Mouse (Mus musculus) neutrophil, adult 5-6 weeks (primary cell): ENCODE measurements around the gene Olfr1150-ps1. TPM values are rescaled to one million over a fixed set of nuclear protein-coding genes. Genes with fewer than 3 reads are reported as not detected.

Source experiments
- ATAC-seq: fragments of 151-379, 151-347 bp; 2 replicates; pipeline ENCODE4 v1.8.0; 2017; ENCODE audit warnings: mild to moderate bottlenecking, moderate TSS enrichment; ENCODE audit not compliant: insufficient number of reproducible peaks, poor library complexity, low FRiP score, severe bottlenecking; ENCODE audit errors: extremely low read depth
- total RNA-seq: library from RNA; stranded (forward); fragments of 200-1000 nt; gene quantifications from 2 replicates; pipeline ENCODE4 v1.2.3, GENCODE M21; 2017

Gene Olfr1150-ps1
- not detected in 2 replicates for total RNA-seq

- ATAC-seq: no peak
These were observed at the start of gene Olfr1150-ps1 for GRCm38 (mm10) chr2:87843693-87844092. TSS of gene Olfr1150-ps1 (plus strand) at chr2:87843993.

DNA sequence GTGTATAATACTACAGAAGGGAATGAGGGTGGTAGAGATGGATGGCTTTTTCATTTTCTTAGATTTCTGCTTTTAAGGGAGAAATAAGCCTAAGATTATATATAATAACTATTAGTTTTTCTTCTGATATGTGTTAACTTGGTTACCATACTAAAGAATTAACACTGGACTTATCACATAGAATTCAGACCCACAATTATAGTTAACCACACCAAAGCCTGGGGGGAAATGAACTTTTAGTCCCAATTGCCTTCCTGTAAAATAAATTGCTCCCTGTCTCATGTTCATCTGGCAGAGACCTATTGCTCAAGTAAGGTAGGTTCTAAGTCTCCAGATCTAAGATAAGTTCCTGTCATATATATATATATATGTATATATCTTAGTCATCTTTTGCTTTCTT, 43.5 kb upstream of the Olfr1150-ps1 start, which contains the start of gene Olfr1143:
TSS of gene Olfr1143 (plus strand) at position 301 of the 400 bp plus-strand sequence.
- ATAC-seq: no peak

DNA sequence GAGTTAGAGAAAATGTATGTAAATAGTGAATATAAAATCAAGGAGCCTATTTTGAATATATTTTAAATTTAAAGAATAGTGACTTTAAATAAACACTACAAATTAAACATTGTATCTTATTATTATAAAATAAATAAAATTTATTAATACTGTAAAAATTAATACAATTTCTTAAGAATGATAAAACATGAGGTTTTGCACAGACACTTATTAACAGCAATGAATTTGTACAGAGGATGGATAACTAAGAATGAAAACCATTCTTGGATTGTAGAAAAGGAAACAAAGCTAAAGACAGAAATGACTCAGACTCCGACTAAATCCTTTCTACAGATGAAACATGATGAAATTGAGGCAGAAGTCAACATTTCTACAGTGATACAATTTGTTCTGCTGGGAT, 34.3 kb upstream of the Olfr1150-ps1 start, which contains the start of gene Olfr1145:
TSS of gene Olfr1145 (plus strand) at position 301 of the 400 bp plus-strand sequence.
- ATAC-seq: no peak

DNA sequence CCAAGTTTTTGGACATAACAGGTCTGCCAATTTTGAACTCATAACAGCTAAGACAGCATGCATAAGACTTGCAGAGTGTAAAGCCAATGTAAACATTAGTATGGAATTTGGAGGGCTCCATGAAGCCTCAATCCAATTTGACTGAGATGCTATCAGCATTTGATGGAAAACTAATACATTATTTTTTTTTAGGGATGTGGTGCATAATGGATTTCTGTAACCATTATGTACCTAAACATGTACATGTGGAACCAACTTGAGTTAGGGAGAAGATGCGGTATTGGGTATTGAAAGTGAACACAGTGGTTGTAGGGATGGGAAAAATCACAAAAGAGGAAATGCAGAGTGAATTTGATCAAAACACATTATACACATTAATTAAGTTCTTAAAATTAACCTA, 13.6 kb upstream of the Olfr1150-ps1 start, which contains the start of gene Olfr1148:
TSS of gene Olfr1148 (plus strand) at position 301 of the 400 bp plus-strand sequence.
- no peak for ATAC-seq

DNA sequence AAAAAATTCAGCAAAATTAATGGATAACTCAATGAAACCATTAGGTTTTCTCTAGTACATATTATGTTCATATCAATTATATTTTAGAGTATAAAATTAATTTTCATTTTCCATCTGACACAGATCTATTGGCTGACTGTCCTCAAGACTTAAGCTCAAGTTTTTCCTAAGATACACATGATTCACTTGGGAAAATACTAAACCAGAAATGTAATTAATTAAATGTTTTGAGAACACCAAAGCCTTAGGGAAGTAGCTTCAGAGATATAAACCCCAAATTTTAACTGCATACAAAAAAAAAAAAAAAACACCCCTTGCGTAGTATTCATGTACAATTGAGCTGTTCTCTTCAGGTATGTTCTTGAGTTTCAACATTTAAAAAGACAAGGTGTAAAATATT, 11.8 kb downstream of the Olfr1150-ps1 start, which contains the start of gene Olfr1151:
TSS of gene Olfr1151 (plus strand) at position 301 of the 400 bp plus-strand sequence.
- no peak for ATAC-seq

DNA sequence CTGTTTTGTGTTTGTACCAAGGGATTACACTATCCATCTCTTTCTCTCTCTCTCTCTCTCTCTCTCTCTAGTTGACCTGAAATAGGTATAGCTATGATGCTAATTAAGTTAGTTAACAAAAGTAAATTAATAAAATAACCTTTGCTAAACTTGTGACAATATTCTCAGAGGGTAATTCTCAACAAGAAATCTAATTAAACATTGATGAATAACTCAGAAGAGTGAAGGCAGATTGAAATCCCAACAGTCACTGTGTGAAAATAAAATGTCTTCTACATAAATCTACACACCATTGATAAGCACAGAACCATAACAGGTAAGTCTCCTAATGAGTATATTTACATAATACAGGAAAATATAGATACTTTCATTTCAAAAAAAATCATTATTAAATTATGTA, 22.4 kb downstream of the Olfr1150-ps1 start, which contains the start of gene Olfr1152:
TSS of gene Olfr1152 (plus strand) at position 301 of the 400 bp plus-strand sequence.
- no peak for ATAC-seq

DNA sequence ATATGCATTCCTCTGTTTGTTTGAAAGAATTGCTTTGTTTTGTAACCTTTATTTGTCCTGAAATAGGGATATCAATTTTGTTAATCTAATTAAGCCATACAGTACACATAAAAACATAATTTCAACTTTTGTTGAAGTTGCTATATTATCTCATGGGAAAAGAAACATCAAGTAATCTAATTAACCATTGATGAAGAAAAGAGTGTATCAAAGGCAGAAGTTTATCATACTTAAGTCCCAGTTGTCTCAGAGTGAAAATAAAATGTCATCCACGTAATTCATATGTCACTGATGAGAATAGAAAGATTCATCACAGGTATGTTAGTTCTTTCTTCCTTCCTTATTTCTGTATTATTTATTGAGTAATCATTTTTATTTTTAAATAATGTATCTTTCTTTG, 50.9 kb downstream of the Olfr1150-ps1 start, which contains the start of gene Olfr1153:
TSS of gene Olfr1153 (plus strand) at position 301 of the 400 bp plus-strand sequence.
- no peak for ATAC-seq

Other genes with a start within 250 kb of the Olfr1150-ps1 start
- not detected in 2 replicates for gene Olfr1130, start 237.8 kb upstream of the Olfr1150-ps1 start, total RNA-seq
- gene Olfr1131, start 216.9 kb upstream of the Olfr1150-ps1 start, total RNA-seq: 0.49 TPM in 1 of 2 replicates, not detected in the other
- gene Olfr1132, start 206.5 kb upstream of the Olfr1150-ps1 start, total RNA-seq: 0.12 TPM in 1 of 2 replicates, not detected in the other
- gene Olfr1133, start 196.6 kb upstream of the Olfr1150-ps1 start, total RNA-seq: not detected in 2 replicates
- gene Olfr1134, start 185.5 kb upstream of the Olfr1150-ps1 start, total RNA-seq: not detected in 2 replicates
- gene Olfr1135, start 170.3 kb upstream of the Olfr1150-ps1 start, total RNA-seq: not detected in 2 replicates
- gene Olfr1136, start 150.0 kb upstream of the Olfr1150-ps1 start, total RNA-seq: not detected in 2 replicates
- gene Olfr1137, start 130.8 kb upstream of the Olfr1150-ps1 start, total RNA-seq: not detected in 2 replicates
- not detected in 2 replicates for gene Olfr1138, start 104.0 kb upstream of the Olfr1150-ps1 start, total RNA-seq
- not detected in 2 replicates for gene Olfr1140, start 100.2 kb upstream of the Olfr1150-ps1 start, total RNA-seq
- not detected in 2 replicates for gene Olfr1141, start 90.0 kb upstream of the Olfr1150-ps1 start, total RNA-seq
- gene Olfr152, start 64.5 kb upstream of the Olfr1150-ps1 start, total RNA-seq: not detected in 2 replicates
- not detected in 2 replicates for gene Olfr1143, start 43.4 kb upstream of the Olfr1150-ps1 start, total RNA-seq
- not detected in 2 replicates for gene Olfr1145, start 34.2 kb upstream of the Olfr1150-ps1 start, total RNA-seq
- gene Olfr1148, start 13.5 kb upstream of the Olfr1150-ps1 start, total RNA-seq: not detected in 2 replicates
- gene Olfr1151, start 11.9 kb downstream of the Olfr1150-ps1 start, total RNA-seq: not detected in 2 replicates
- not detected in 2 replicates for gene Olfr1152, start 22.5 kb downstream of the Olfr1150-ps1 start, total RNA-seq
- gene Olfr1153, start 51.0 kb downstream of the Olfr1150-ps1 start, total RNA-seq: not detected in 2 replicates
- gene Olfr1154, start 61.2 kb downstream of the Olfr1150-ps1 start, total RNA-seq: not detected in 2 replicates
- gene Olfr1155, start 101.1 kb downstream of the Olfr1150-ps1 start, total RNA-seq: not detected in 2 replicates
- 0.12 TPM in 1 of 2 replicates, not detected in the other for gene Olfr1156, start 109.1 kb downstream of the Olfr1150-ps1 start, total RNA-seq
- gene Olfr1157, start 124.3 kb downstream of the Olfr1150-ps1 start, total RNA-seq: not detected in 2 replicates
- not detected in 2 replicates for gene Olfr74, start 130.7 kb downstream of the Olfr1150-ps1 start, total RNA-seq
- gene Olfr1158, start 146.1 kb downstream of the Olfr1150-ps1 start, total RNA-seq: not detected in 2 replicates
- gene Olfr1160, start 164.3 kb downstream of the Olfr1150-ps1 start, total RNA-seq: not detected in 2 replicates
- gene Olfr1161, start 178.8 kb downstream of the Olfr1150-ps1 start, total RNA-seq: not detected in 2 replicates
- not detected in 2 replicates for gene Olfr73, start 193.7 kb downstream of the Olfr1150-ps1 start, total RNA-seq
- not detected in 2 replicates for gene Olfr1162, start 207.1 kb downstream of the Olfr1150-ps1 start, total RNA-seq
- not detected in 2 replicates for gene Olfr1163, start 227.8 kb downstream of the Olfr1150-ps1 start, total RNA-seq
- not detected in 2 replicates for gene Olfr1164, start 250.0 kb downstream of the Olfr1150-ps1 start, total RNA-seq